Mouse (Mus musculus): ENCODE results near the gene Tmem163. TPM values are rescaled to one million over a fixed set of nuclear protein-coding genes. Genes with fewer than 3 reads are reported as not detected.

Gene Tmem163
- polyA plus RNA-seq, 1 experiment from 2014 or later, result 50.5 TPM

- Histone ChIP-seq H3K9ac (ENCODE audit: low read depth, low read length) (no peak overlapping the region), H3K27me3 (replicated peaks; ENCODE audit: control insufficient read depth, insufficient read depth, low read length) (no peaks in the 10 kb centered on the region), H3K4me2 (ENCODE audit: low read length) (no peak overlapping the region), H3K9me3 (ENCODE audit: control insufficient read depth, low read length) (no peaks in the 10 kb centered on the region), H3K4me1 (ENCODE audit: control insufficient read depth, insufficient read depth, low read depth, low read length) (peaks cover 3% of the 10 kb centered on the region; the same call in 1 of the 2 replicates), H3K27ac (ENCODE audit: low read depth, low read length) (no peak overlapping the region), H3K36me3 (ENCODE audit: control insufficient read depth, insufficient read depth, low read length) (no peaks in the 10 kb centered on the region), H3K4me3 (ENCODE audit: low read length) (no peak overlapping the region)
- 29% methylated on average over 6 of the region's 6 CpGs for WGBS
- peak; percentile 56; the same call in 1 of the 2 replicates for ATAC-seq
Observed at GRCm38 (mm10) chr1:127555822-127556485, 123.4 kb downstream of the Tmem163 start.

GRCm38 (mm10) chr1:127548078-127548477 is 131.3 kb downstream of the Tmem163 start:
- H3K27me3 ChIP-seq (replicated peaks; ENCODE audit: control insufficient read depth, insufficient read depth, low read length), result no peaks in the 10 kb centered on the region
- H3K4me2 ChIP-seq (ENCODE audit: low read length), result no peak overlapping the region
- 41% methylated on average over 4 of the region's 4 CpGs for WGBS
- H3K9me3 ChIP-seq (ENCODE audit: control insufficient read depth, low read length), result no peaks in the 10 kb centered on the region
- H3K4me1 ChIP-seq (ENCODE audit: control insufficient read depth, insufficient read depth, low read depth, low read length), result no peaks in the 10 kb centered on the region
- H3K9ac ChIP-seq (ENCODE audit: low read depth, low read length), result no peak overlapping the region
- no peak overlapping the region for H3K27ac ChIP-seq (ENCODE audit: low read depth, low read length)
- ATAC-seq, result no peak
- H3K36me3 ChIP-seq (ENCODE audit: control insufficient read depth, insufficient read depth, low read length), result no peaks in the 10 kb centered on the region
- H3K4me3 ChIP-seq (ENCODE audit: low read length), result no peak overlapping the region

GRCm38 (mm10) chr1:127542756-127543155 is 136.6 kb downstream of the Tmem163 start:
- H3K27me3 ChIP-seq (replicated peaks; ENCODE audit: control insufficient read depth, insufficient read depth, low read length), result no peaks in the 10 kb centered on the region
- WGBS, result 30% methylated on average over 1 of the region's 1 CpGs
- H3K4me1 ChIP-seq (ENCODE audit: control insufficient read depth, insufficient read depth, low read depth, low read length), result 0 out of 2 replicates have a peak, but pooled peaks cover under 1% of the 10 kb centered on the region
- no peak overlapping the region for H3K4me3 ChIP-seq (ENCODE audit: low read length)
- no peaks in the 10 kb centered on the region for H3K9me3 ChIP-seq (ENCODE audit: control insufficient read depth, low read length)
- H3K4me2 ChIP-seq (ENCODE audit: low read length), result no peak overlapping the region
- H3K9ac ChIP-seq (ENCODE audit: low read depth, low read length), result no peak overlapping the region
- H3K36me3 ChIP-seq (ENCODE audit: control insufficient read depth, insufficient read depth, low read length), result no peaks in the 10 kb centered on the region
- no peak for ATAC-seq
- H3K27ac ChIP-seq (ENCODE audit: low read depth, low read length), result no peak overlapping the region

- H3K36me3 ChIP-seq (ENCODE audit: control insufficient read depth, insufficient read depth, low read length), result no peaks in the 10 kb centered on the region
- no peak overlapping the region for H3K27ac ChIP-seq (ENCODE audit: low read depth, low read length)
- no peak overlapping the region for H3K9ac ChIP-seq (ENCODE audit: low read depth, low read length)
- no peak overlapping the region for H3K4me3 ChIP-seq (ENCODE audit: low read length)
- H3K27me3 ChIP-seq (replicated peaks; ENCODE audit: control insufficient read depth, insufficient read depth, low read length), result no peaks in the 10 kb centered on the region
- no peak for ATAC-seq
- no peaks in the 10 kb centered on the region for H3K9me3 ChIP-seq (ENCODE audit: control insufficient read depth, low read length)
- H3K4me1 ChIP-seq (ENCODE audit: control insufficient read depth, insufficient read depth, low read depth, low read length), result peaks cover 8% of the 10 kb centered on the region
- WGBS, result 81% methylated on average over 7 of the region's 7 CpGs
- no peak overlapping the region for H3K4me2 ChIP-seq (ENCODE audit: low read length)
Observed at GRCm38 (mm10) chr1:127541931-127542330, 137.4 kb downstream of the Tmem163 start.

- Histone ChIP-seq H3K36me3 (ENCODE audit: control insufficient read depth, insufficient read depth, low read length) (no peaks in the 10 kb centered on the region), H3K4me1 (ENCODE audit: control insufficient read depth, insufficient read depth, low read depth, low read length) (peaks cover 12% of the 10 kb centered on the region), H3K4me3 (ENCODE audit: low read length) (no peak overlapping the region), H3K4me2 (ENCODE audit: low read length) (no peak overlapping the region), H3K9me3 (ENCODE audit: control insufficient read depth, low read length) (no peaks in the 10 kb centered on the region), H3K27me3 (replicated peaks; ENCODE audit: control insufficient read depth, insufficient read depth, low read length) (no peaks in the 10 kb centered on the region), H3K9ac (ENCODE audit: low read depth, low read length) (no peak overlapping the region), H3K27ac (ENCODE audit: low read depth, low read length) (no peak overlapping the region)
- ATAC-seq, result no peak
- 75% methylated on average over 4 of the region's 4 CpGs for WGBS
Observed at GRCm38 (mm10) chr1:127541522-127541921, 137.8 kb downstream of the Tmem163 start.

- peaks cover 15% of the 10 kb centered on the region for H3K4me1 ChIP-seq (ENCODE audit: control insufficient read depth, insufficient read depth, low read depth, low read length)
- H3K4me2 ChIP-seq (ENCODE audit: low read length), result peak overlapping the region; percentile 43
- H3K36me3 ChIP-seq (ENCODE audit: control insufficient read depth, insufficient read depth, low read length), result no peaks in the 10 kb centered on the region
- WGBS, result 4% methylated on average over 17 of the region's 17 CpGs
- no peaks in the 10 kb centered on the region for H3K27me3 ChIP-seq (replicated peaks; ENCODE audit: control insufficient read depth, insufficient read depth, low read length)
- no peak overlapping the region for H3K4me3 ChIP-seq (ENCODE audit: low read length)
- peak; percentile 71 for ATAC-seq
- H3K9me3 ChIP-seq (ENCODE audit: control insufficient read depth, low read length), result no peaks in the 10 kb centered on the region
- H3K27ac ChIP-seq (ENCODE audit: low read depth, low read length), result no peak overlapping the region
- peak overlapping the region; percentile 33 for H3K9ac ChIP-seq (ENCODE audit: low read depth, low read length)
Observed at GRCm38 (mm10) chr1:127537204-127538038, 141.9 kb downstream of the Tmem163 start.

- H3K36me3 ChIP-seq (ENCODE audit: control insufficient read depth, insufficient read depth, low read length), result no peaks in the 10 kb centered on the region
- WGBS, result 22% methylated on average over 5 of the region's 5 CpGs
- no peaks in the 10 kb centered on the region for H3K9me3 ChIP-seq (ENCODE audit: control insufficient read depth, low read length)
- no peak overlapping the region for H3K4me3 ChIP-seq (ENCODE audit: low read length)
- H3K4me1 ChIP-seq (ENCODE audit: control insufficient read depth, insufficient read depth, low read depth, low read length), result peaks cover 17% of the 10 kb centered on the region
- no peak overlapping the region for H3K9ac ChIP-seq (ENCODE audit: low read depth, low read length)
- no peak overlapping the region for H3K27ac ChIP-seq (ENCODE audit: low read depth, low read length)
- H3K4me2 ChIP-seq (ENCODE audit: low read length), result peak overlapping the region; percentile 43; the same call in 1 of the 2 replicates
- H3K27me3 ChIP-seq (replicated peaks; ENCODE audit: control insufficient read depth, insufficient read depth, low read length), result no peaks in the 10 kb centered on the region
- ATAC-seq, result 0 out of 2 replicates have a peak, but pooled peaks have one; percentile 43
Observed at GRCm38 (mm10) chr1:127536448-127536847, 142.9 kb downstream of the Tmem163 start.

GRCm38 (mm10) chr1:127531723-127532122 is 147.6 kb downstream of the Tmem163 start:
- no peak overlapping the region for H3K4me3 ChIP-seq (ENCODE audit: low read length)
- H3K27ac ChIP-seq (ENCODE audit: low read depth, low read length), result no peak overlapping the region
- H3K4me1 ChIP-seq (ENCODE audit: control insufficient read depth, insufficient read depth, low read depth, low read length), result peaks cover 15% of the 10 kb centered on the region
- 68% methylated on average over 5 of the region's 5 CpGs for WGBS
- H3K27me3 ChIP-seq (replicated peaks; ENCODE audit: control insufficient read depth, insufficient read depth, low read length), result 0 out of 2 replicates have a peak, but pooled peaks cover 2% of the 10 kb centered on the region
- H3K4me2 ChIP-seq (ENCODE audit: low read length), result no peak overlapping the region
- H3K9ac ChIP-seq (ENCODE audit: low read depth, low read length), result no peak overlapping the region
- no peak for ATAC-seq
- no peaks in the 10 kb centered on the region for H3K9me3 ChIP-seq (ENCODE audit: control insufficient read depth, low read length)
- H3K36me3 ChIP-seq (ENCODE audit: control insufficient read depth, insufficient read depth, low read length), result no peaks in the 10 kb centered on the region
